Mouse (Mus musculus) CH12.LX (cell line): ENCODE measurements around the gene Tex36.

ENCODE experiments used
- EP300 ChIP-seq: IDR thresholded peaks from 2 replicates; pipeline ENCODE4 v1.6.1; 2011; ENCODE audit warnings: low read length, improper control_type of control experiment
- POLR2A ChIP-seq: IDR thresholded peaks from 2 replicates; pipeline ENCODE4 v1.6.1; 2011; ENCODE audit warnings: low read depth, mild to moderate bottlenecking, improper control_type of control experiment, low read length
- SMC3 ChIP-seq: IDR thresholded peaks from 2 replicates; pipeline ENCODE4 v1.6.1; 2011; ENCODE audit warnings: low read depth, low read length, improper control_type of control experiment

- TF ChIP-seq SMC3 (no peak), POLR2A (no peak), EP300 (no peak)
Observed at GRCm38 (mm10) chr7:133645716-133646115, 43.8 kb upstream of the Tex36 start.
